Mouse (Mus musculus): ENCODE measurements around the gene Zfp879. TPM values are rescaled to one million over a fixed set of nuclear protein-coding genes. Genes with fewer than 3 reads are reported as not detected.

The Zfp879 gene
- polyA plus RNA-seq, 1 experiment from 2014 or later = 0.18 TPM

DNA sequence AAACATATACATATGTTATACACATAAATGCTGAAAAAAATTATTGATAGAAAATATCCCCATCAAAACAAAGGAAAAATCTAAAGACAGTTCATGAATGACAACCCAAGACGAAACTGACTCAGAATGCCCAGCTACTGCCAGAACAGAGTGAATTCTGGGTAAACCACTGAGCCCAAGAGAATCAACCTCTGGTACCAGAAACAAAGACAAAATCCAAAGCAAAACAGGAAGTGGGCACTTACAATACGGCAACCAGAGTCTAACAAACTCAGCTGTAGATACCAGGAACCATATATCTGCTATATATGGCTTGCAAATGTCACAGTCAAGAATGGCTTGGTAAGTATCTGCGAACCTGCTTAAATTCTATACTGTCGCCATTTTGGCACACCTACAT, 5.6 kb downstream of the Zfp879 start:
- no peak overlapping the region for H3K4me2 ChIP-seq (replicated peaks; ENCODE audit: low read depth)
- no peak for TF ChIP-seq CTCF (IDR thresholded peaks at IDR 0.05; ENCODE audit: low read depth)
- 79% methylated on average over 4 of the region's 4 CpGs for whole genome bisulfite sequencing
- no peak overlapping the region for H3K9ac ChIP-seq (ENCODE audit: low read depth, low read length)
- H3K4me3 ChIP-seq (ENCODE audit: low read depth, low read length) = no peak overlapping the region
- no peaks in the 10 kb centered on the region for H3K36me3 ChIP-seq (ENCODE audit: control insufficient read depth, insufficient read depth)
- H3K27me3 ChIP-seq (replicated peaks; ENCODE audit: control insufficient read depth, insufficient read depth, low read length) = no peaks in the 10 kb centered on the region
- ATAC-seq = no peak
- no peaks in the 10 kb centered on the region for H3K4me1 ChIP-seq (replicated peaks; ENCODE audit: control insufficient read depth, insufficient read depth, low read length)
- H3K9me3 ChIP-seq (ENCODE audit: control insufficient read depth) = no peaks in the 10 kb centered on the region
- H3K27ac ChIP-seq (ENCODE audit: low read depth, low read length) = no peak overlapping the region

DNA sequence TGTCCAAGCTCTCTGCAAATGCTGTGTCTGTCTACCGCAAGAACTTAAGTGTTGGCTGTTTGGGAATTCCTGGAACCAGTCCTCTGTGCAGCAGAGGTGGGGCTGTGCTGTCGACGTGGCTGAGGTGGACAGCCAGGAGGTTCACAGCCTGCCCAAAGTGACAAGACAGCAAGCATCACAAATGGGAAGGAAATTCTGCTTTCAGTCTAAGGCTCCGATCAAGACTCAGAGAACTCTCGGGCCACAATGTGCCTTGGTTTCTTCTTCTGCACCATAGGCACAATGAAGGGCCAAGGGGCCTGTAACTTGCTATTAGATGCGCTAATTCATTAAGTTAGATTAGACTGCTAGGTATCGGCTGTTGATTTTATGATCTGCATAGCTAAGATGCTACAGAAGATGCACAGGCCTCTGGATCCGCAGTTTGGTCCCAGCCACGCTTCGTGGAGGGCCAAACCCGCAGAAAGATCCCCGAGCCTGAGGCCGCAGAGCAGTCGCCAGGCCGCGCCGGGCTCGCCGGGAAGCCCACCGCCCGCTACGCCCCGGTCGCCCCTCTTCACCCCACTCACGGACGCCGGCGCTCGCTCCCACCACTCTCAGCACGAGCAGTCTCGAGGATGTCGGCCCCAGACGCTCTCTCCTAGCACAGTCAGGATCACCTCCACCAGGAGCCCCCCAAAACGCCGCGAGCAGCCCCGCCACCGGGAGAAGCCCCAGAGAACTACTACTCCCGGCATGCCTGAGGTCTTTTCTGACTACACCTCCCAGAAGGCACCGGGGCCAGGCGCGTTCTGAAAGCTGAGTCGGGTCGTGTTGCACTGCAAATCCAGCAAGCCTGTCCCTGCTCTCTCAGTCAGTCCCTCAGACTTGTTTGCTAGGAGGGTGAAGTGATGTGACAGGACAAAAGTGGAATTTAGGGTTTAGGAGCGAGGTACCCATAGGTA, 14.1 kb downstream of the Zfp879 start, which contains the start of gene Zfp354c:
Gene Zfp354c (minus strand): TSS at position 715 of the 944 bp plus-strand sequence.
- Histone ChIP-seq H3K27ac (ENCODE audit: low read depth, low read length) (no peak within 1 kb of the TSS), H3K27me3 (replicated peaks; ENCODE audit: control insufficient read depth, insufficient read depth, low read length) (no peaks in the 10 kb centered on the region)
- peak; percentile 85 for ATAC-seq

DNA sequence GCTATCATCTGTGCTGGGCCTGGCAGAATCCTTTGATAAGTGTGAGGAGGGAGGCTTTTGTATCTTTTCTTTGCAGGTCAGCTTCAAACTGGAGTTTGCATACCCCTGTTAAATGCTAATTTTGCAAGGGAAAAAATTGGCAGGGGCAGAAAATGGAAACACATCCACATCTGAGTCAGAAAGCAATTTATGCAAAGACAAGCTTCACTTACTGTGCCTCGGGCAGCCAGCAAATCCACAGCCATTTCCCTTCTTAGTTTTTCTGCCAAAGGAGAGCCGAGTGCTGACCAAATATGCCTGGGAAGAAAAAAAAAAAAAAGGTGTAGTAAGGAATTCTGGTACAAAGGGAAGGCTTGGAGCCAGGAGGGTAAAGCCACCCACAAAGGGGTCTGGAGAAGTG, 15.1 kb downstream of the Zfp879 start:
- H3K27ac ChIP-seq (ENCODE audit: low read depth, low read length) = no peak overlapping the region
- H3K9me3 ChIP-seq (ENCODE audit: control insufficient read depth) = no peaks in the 10 kb centered on the region
- TF ChIP-seq CTCF (IDR thresholded peaks at IDR 0.05; ENCODE audit: low read depth) = no peak
- WGBS = 51% methylated on average over 2 of the region's 2 CpGs
- H3K4me3 ChIP-seq (ENCODE audit: low read depth, low read length) = no peak overlapping the region
- no peak overlapping the region for H3K4me2 ChIP-seq (replicated peaks; ENCODE audit: low read depth)
- no peak overlapping the region for H3K9ac ChIP-seq (ENCODE audit: low read depth, low read length)
- peaks cover 7% of the 10 kb centered on the region; the same call in 1 of the 2 replicates for H3K36me3 ChIP-seq (ENCODE audit: control insufficient read depth, insufficient read depth)
- H3K27me3 ChIP-seq (replicated peaks; ENCODE audit: control insufficient read depth, insufficient read depth, low read length) = no peaks in the 10 kb centered on the region
- H3K4me1 ChIP-seq (replicated peaks; ENCODE audit: control insufficient read depth, insufficient read depth, low read length) = no peaks in the 10 kb centered on the region
- ATAC-seq = no peak

More for the DNA sequence above, 14.1 kb downstream of the Zfp879 start, which contains the start of gene Zfp354c:
- peak within 1 kb of the TSS; percentile 99 for H3K4me2 ChIP-seq (replicated peaks; ENCODE audit: low read depth)
- H3K9me3 ChIP-seq (ENCODE audit: control insufficient read depth) = no peaks in the 10 kb centered on the region
- no peak for TF ChIP-seq CTCF (IDR thresholded peaks at IDR 0.05; ENCODE audit: low read depth)
- H3K4me1 ChIP-seq (replicated peaks; ENCODE audit: control insufficient read depth, insufficient read depth, low read length) = no peaks in the 10 kb centered on the region
- peak within 1 kb of the TSS; percentile 89 for H3K4me3 ChIP-seq (ENCODE audit: low read depth, low read length)
- peaks cover 7% of the 10 kb centered on the region; the same call in 1 of the 2 replicates for H3K36me3 ChIP-seq (ENCODE audit: control insufficient read depth, insufficient read depth)
- WGBS = 1% methylated on average over 45 of the region's 45 CpGs
- H3K9ac ChIP-seq (ENCODE audit: low read depth, low read length) = peak within 1 kb of the TSS; percentile 75

DNA sequence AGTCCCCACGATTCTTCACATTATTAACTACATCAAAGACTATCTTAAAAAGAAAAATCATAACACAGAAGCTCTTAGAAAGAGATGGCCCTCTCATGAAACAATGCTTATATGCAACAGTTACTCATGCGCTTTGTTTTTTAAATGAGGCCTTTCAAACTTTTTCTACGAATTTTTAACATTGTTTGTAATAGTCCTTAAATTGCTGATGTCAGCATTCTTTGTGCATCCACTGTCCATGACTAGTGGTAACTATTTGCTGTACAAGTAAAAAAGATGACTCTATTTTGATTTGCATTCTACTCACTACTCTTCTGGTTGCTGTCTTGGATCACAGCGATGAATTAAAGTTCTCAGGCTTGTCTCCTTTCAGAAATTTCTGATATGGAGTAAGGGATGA, 27.1 kb downstream of the Zfp879 start:
- H3K27me3 ChIP-seq (replicated peaks; ENCODE audit: control insufficient read depth, insufficient read depth, low read length) = no peaks in the 10 kb centered on the region
- TF ChIP-seq CTCF (IDR thresholded peaks at IDR 0.05; ENCODE audit: low read depth) = no peak
- no peak overlapping the region for H3K4me3 ChIP-seq (ENCODE audit: low read depth, low read length)
- ATAC-seq = no peak
- H3K4me1 ChIP-seq (replicated peaks; ENCODE audit: control insufficient read depth, insufficient read depth, low read length) = no peaks in the 10 kb centered on the region
- H3K36me3 ChIP-seq (ENCODE audit: control insufficient read depth, insufficient read depth) = peaks cover 23% of the 10 kb centered on the region
- peak overlapping the region; percentile 64; the same call in 1 of the 2 replicates for H3K27ac ChIP-seq (ENCODE audit: low read depth, low read length)
- H3K9me3 ChIP-seq (ENCODE audit: control insufficient read depth) = peaks cover 14% of the 10 kb centered on the region
- WGBS = 98% methylated on average over 4 of the region's 4 CpGs
- no peak overlapping the region for H3K9ac ChIP-seq (ENCODE audit: low read depth, low read length)
- H3K4me2 ChIP-seq (replicated peaks; ENCODE audit: low read depth) = no peak overlapping the region

DNA sequence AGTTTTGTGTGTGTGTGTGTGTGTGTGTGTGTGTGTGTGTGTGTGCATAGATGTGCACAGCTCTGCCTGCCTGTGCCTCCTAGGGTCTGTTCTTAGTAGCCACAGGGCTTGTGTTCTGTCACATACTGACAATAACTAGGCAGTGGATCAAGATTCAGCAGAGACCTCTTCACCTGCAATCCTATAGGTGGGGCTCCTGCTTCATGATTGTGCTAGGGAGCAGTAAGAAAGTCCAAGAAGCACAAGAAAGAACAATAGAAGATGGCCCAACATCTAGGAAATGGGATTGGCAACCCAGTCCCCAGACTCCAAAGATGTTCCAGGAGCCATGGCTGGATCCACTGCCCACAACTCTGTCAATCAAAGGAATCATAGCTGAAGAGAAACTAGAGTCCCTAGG, 42.5 kb downstream of the Zfp879 start:
- no peak for ATAC-seq
- TF ChIP-seq CTCF (IDR thresholded peaks at IDR 0.05; ENCODE audit: low read depth) = peak; percentile 24; the same call in 1 of the 2 replicates
- Histone ChIP-seq H3K9me3 (ENCODE audit: control insufficient read depth) (no peaks in the 10 kb centered on the region), H3K4me2 (replicated peaks; ENCODE audit: low read depth) (no peak overlapping the region), H3K4me3 (ENCODE audit: low read depth, low read length) (no peak overlapping the region), H3K27ac (ENCODE audit: low read depth, low read length) (no peak overlapping the region), H3K9ac (ENCODE audit: low read depth, low read length) (no peak overlapping the region), H3K27me3 (replicated peaks; ENCODE audit: control insufficient read depth, insufficient read depth, low read length) (no peaks in the 10 kb centered on the region), H3K36me3 (ENCODE audit: control insufficient read depth, insufficient read depth) (no peaks in the 10 kb centered on the region), H3K4me1 (replicated peaks; ENCODE audit: control insufficient read depth, insufficient read depth, low read length) (no peaks in the 10 kb centered on the region)

DNA sequence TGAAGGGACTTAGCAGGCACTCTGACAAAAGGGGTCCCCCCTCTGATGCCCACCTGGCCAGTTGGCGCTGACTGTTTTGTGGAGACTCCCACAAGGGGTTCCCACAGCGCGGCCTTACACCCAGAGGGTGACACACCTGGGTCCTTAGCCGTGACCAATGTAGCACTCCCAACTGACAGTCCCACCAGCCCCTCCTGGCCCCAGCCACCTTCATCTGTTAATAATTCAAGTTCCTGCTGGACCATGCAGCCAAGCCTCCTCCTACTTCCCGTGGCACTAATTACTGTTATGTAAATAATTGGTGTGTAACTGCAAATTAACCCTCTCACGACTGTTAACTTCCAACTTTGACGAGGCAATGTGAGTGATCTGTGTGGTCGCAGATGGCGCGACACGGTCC, 43.7 kb downstream of the Zfp879 start:
- Histone ChIP-seq H3K36me3 (ENCODE audit: control insufficient read depth, insufficient read depth) (no peaks in the 10 kb centered on the region), H3K27me3 (replicated peaks; ENCODE audit: control insufficient read depth, insufficient read depth, low read length) (no peaks in the 10 kb centered on the region), H3K4me1 (replicated peaks; ENCODE audit: control insufficient read depth, insufficient read depth, low read length) (no peaks in the 10 kb centered on the region), H3K9ac (ENCODE audit: low read depth, low read length) (no peak overlapping the region), H3K9me3 (ENCODE audit: control insufficient read depth) (no peaks in the 10 kb centered on the region), H3K27ac (ENCODE audit: low read depth, low read length) (no peak overlapping the region), H3K4me3 (ENCODE audit: low read depth, low read length) (no peak overlapping the region), H3K4me2 (replicated peaks; ENCODE audit: low read depth) (no peak overlapping the region)
- ATAC-seq = no peak
- 62% methylated on average over 11 of the region's 11 CpGs for WGBS
- TF ChIP-seq CTCF (IDR thresholded peaks at IDR 0.05; ENCODE audit: low read depth) = no peak

Other genes with a start within 250 kb of the Zfp879 start
- 4.6 and 4.8 TPM in 2 replicates for gene Adamts2, start 239.5 kb downstream of the Zfp879 start, polyA plus RNA-seq (2015; fragmentation: Nextera tagmentation; extraction: Ambion mirVana)
- gene Zfp354c, start 13.8 kb downstream of the Zfp879 start, polyA plus RNA-seq (2015; fragmentation: Nextera tagmentation; extraction: Ambion mirVana) = 3.4 and 3.5 TPM in 2 replicates
- gene Grm6, start 9.1 kb upstream of the Zfp879 start, polyA plus RNA-seq (2015; fragmentation: Nextera tagmentation; extraction: Ambion mirVana) = not detected in 2 replicates
- 1.1 and 1.2 TPM in 2 replicates for gene Zfp454, start 46.1 kb upstream of the Zfp879 start, polyA plus RNA-seq (2015; fragmentation: Nextera tagmentation; extraction: Ambion mirVana)
- gene Zfp2, start 74.6 kb upstream of the Zfp879 start, polyA plus RNA-seq (2015; fragmentation: Nextera tagmentation; extraction: Ambion mirVana) = 2.1 and 2.7 TPM in 2 replicates
- 0.54 and 0.63 TPM in 2 replicates for gene Zfp354b, start 90.1 kb upstream of the Zfp879 start, polyA plus RNA-seq (2015; fragmentation: Nextera tagmentation; extraction: Ambion mirVana)
- not detected in 2 replicates for gene 4933414I15Rik, start 102.2 kb upstream of the Zfp879 start, polyA plus RNA-seq (2015; fragmentation: Nextera tagmentation; extraction: Ambion mirVana)
- not detected in 2 replicates for gene Prop1, start 112.2 kb upstream of the Zfp879 start, polyA plus RNA-seq (2015; fragmentation: Nextera tagmentation; extraction: Ambion mirVana)
- gene Olfr1378, start 125.0 kb upstream of the Zfp879 start, polyA plus RNA-seq (2015; fragmentation: Nextera tagmentation; extraction: Ambion mirVana) = not detected in 2 replicates
- not detected in 2 replicates for gene Olfr1377, start 140.4 kb upstream of the Zfp879 start, polyA plus RNA-seq (2015; fragmentation: Nextera tagmentation; extraction: Ambion mirVana)
- not detected in 2 replicates for gene Olfr51, start 162.0 kb upstream of the Zfp879 start, polyA plus RNA-seq (2015; fragmentation: Nextera tagmentation; extraction: Ambion mirVana)
- gene Olfr54, start 172.7 kb upstream of the Zfp879 start, polyA plus RNA-seq (2015; fragmentation: Nextera tagmentation; extraction: Ambion mirVana) = not detected in 2 replicates
- gene Olfr1375, start 206.6 kb upstream of the Zfp879 start, polyA plus RNA-seq (2015; fragmentation: Nextera tagmentation; extraction: Ambion mirVana) = not detected in 2 replicates
- 2.3 and 2.6 TPM in 2 replicates for gene Zfp354a, start 217.7 kb upstream of the Zfp879 start, polyA plus RNA-seq (2015; fragmentation: Nextera tagmentation; extraction: Ambion mirVana)

All from intestine, postnatal 0 days (tissue).